Mouse (Mus musculus): Measurements from ENCODE around the gene Vstm2a.

The Vstm2a gene

GRCm38 (mm10) chr11:16257473-16257921 lies at the start of gene Vstm2a:
Vstm2a (plus strand) TSS chr11:16257724.
- peak in 1 of 2 experiments; percentile 22 for DNase-seq

DNA sequence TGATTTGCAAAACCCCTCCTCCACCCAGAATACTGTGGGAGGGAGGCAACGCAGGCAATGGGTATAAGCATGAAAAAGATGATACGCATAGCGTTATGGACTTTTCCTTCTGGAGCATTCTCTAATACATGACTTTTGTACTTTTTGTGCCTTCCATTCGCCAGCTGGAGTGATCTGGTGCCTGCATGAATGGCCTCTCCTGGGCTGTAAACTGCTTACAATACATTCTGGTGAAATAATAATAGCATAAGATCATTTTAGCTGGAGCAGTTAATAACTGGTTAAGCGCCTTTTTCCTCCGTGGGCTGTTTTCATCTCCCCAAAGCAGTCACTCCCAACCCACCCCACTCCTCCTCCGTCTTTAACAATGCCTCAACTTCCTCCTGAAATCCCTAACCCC lies 513 bp upstream of the Vstm2a start:
- no peak for DNase-seq

DNA sequence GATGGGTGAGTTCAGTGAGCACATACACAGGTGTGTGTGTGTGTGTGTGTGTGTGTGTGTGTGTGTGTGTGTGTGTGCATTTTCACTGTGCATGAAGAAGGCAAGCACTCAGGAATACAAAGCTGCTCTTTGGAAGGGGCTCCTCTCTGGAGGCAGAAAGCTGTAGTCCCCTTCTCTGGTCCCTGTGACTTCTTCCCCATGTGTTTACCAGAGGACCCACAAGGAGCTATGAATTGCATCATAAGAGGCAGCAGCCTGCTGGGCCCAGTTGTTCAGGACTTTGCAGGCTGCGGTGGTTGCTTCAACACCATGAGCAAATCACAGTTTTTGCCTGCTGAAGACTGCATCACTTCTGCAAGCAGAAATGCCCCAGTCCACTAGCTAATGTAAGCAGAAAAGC lies 776 bp downstream of the Vstm2a start:
- DNase-seq = no peak

GRCm38 (mm10) chr11:16259876-16260275 lies 2.4 kb downstream of the Vstm2a start:
- no peak for DNase-seq

- DNase-seq = peak; percentile 50 to 56
Observed at GRCm38 (mm10) chr11:16260764-16261578, 3.4 kb downstream of the Vstm2a start.

- DNase-seq = no peak
Observed at GRCm38 (mm10) chr11:16268396-16268795, 10.9 kb downstream of the Vstm2a start.

GRCm38 (mm10) chr11:16290381-16290780 lies 32.9 kb downstream of the Vstm2a start:
- DNase-seq = no peak

- no peak for DNase-seq
Observed at GRCm38 (mm10) chr11:16292960-16293359, 35.4 kb downstream of the Vstm2a start.

DNA sequence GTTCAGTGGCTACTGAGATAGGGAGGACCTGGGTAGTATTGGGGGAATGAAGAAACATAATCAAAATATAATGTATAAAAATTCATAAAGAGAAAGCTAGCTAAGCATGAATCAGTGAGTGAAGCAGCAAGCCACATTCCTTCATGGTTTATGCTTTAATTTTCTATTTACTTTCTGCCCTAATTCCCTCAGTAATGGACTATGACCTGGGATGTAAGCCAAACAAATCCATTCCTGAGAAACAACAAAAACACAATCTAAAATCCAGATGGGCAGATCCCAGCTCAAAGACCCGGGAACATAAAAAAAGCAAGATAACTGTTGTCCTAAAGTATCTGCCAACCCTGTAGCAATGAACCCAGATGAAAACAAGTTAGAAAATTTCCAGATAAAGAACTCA lies 39.0 kb downstream of the Vstm2a start:
- DNase-seq = no peak

DNA sequence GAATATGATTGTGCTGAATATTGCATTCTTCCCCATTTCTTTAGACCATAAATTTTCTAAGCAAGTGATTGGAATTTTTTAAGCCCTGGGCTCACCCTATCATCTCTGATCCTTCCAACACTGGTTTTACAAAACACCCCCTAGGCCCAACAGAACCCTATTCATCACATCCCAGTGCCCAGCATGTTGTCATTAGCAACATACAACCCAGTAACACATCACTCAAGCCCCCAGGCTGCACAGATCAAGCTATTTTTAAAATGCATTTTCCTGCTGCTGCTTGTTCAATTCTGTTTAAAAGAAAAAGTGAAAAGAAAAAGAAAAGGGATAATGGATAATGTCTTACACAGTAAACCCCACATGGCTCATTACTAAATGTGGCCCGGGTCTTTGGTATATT lies 42.0 kb downstream of the Vstm2a start:
- no peak for DNase-seq

GRCm38 (mm10) chr11:16299960-16300359 lies 42.4 kb downstream of the Vstm2a start:
- no peak for DNase-seq

DNA sequence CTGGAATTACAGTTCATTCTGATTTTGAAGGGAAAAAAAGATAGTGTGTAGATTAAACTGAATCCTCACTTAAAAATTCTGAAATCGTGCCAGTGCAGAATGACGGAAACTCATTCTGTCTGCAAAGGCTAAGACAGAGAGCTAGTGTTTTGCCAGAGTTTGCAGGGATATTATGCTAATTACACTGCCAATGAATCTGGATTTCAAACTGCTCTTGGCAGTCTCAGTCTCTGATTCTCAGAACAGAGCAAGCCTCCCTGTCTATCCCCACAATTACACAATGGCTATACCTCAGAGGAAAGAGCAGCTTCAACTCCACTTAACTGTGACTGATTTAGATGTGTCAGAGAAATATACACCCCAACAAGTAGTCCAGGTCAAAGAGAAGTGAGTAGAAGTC lies 43.2 kb downstream of the Vstm2a start:
- DNase-seq = no peak

DNA sequence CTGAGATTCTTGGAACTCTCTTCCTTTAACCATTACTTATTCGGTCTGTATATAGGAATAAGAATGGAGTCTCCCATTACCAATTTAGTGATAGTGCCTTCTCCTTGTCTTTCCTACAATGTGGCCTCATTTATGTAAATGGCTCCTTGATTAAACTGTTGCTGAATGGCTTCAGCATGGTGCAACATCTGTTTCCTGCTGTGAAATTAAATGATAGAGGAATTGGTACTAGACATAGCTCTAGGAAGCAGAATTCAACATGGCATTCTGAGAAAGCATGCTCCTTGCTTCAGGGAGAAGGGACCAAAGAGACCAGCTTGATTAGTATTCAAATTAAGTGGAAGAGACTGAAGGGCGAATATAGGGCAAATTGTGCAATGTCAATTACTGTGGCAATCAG lies 57.6 kb downstream of the Vstm2a start:
- DNase-seq = no peak

DNA sequence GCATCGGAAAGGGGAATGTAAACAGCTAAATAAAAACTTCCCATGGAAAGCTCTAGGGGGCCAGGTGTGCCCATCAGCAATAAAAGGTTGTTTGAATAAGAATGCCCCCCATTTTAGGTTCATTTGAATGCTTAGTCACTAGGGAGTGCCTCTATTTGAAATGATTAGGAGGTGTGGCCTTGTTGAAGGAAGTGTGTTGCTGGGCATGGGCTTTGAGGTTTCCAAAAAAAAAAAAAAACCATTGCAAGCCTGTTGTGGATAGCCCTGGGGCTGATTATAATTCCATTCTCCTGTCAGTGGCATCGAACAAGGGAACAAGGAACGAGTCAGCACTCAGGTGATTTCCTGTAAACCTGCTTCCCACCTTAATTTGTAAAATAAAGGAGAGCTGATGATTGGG lies 87.7 kb downstream of the Vstm2a start:
- DNase-seq = no peak

- no peak for DNase-seq
Observed at GRCm38 (mm10) chr11:16345676-16346075, 88.2 kb downstream of the Vstm2a start.

DNA sequence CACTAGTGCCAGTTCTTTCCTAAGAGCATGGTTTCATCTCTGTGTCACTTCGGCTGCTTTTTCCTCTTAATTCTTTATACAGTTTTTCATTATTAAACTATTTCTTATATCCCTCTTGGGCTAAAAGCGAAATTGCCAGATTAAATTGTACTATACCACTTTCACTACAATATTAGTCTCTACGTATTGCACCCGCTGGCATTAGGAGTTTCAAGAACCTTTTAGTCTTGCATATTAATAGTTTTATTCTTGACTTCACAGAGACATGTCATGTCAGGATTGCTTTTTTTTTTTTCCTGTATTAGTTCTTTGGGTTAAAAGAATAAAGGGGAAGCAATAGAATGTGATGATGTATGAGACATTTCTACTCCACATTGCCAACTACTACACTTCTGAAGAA lies 94.4 kb downstream of the Vstm2a start:
- DNase-seq = no peak

DNA sequence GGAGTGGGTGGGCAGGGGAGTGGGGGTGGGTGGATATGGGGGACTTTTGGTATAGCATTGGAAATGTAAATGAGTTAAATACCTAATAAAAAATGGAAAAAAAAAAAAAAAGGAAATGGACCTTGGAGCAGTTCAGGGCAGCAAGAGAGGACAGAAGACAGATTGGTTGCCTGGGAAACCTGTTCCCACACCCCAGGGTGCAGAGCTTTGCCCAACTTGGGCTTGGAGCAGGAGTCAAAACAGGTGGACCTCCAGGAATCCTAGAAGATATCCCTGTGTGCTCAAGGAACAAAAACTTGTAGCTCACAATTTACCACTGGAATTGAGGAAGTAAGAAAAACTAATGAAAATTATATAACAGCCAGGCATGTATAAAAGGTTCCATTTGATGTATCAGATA lies 96.8 kb downstream of the Vstm2a start:
- DNase-seq = no peak

DNA sequence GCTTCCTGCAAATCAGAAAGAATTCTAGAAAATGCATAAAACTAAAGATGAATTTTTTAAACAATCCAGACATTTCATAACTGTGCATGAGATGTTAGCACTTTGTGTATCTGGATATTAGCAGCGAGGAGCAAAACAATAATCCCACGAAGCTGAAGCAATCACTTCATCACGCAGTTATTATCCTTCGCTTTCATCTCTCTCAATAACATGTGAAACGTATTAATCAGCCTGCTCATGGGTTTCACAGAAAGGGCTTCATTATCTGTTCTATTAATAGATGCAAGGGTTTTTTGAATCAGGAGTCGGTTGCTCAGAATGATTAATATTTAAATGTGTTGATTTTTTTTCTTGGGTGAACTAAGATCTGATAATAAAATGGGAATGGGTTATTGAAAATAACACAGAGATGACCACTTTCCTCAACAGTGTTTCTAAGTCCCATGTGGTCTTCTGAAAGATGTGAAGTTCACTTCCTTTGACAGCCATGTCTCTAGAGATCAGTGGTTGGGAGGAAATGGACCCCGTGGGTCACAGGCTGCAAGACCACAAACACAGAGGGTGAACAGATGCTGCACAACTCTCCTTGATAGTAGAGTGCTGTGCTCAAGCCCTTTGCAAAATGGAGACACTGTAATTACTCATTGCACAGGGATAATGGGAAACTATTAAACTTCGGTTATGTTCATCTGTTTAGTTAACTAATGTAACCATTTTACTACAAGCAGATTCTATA lies 109.5 kb downstream of the Vstm2a start:
- no peak for DNase-seq

DNA sequence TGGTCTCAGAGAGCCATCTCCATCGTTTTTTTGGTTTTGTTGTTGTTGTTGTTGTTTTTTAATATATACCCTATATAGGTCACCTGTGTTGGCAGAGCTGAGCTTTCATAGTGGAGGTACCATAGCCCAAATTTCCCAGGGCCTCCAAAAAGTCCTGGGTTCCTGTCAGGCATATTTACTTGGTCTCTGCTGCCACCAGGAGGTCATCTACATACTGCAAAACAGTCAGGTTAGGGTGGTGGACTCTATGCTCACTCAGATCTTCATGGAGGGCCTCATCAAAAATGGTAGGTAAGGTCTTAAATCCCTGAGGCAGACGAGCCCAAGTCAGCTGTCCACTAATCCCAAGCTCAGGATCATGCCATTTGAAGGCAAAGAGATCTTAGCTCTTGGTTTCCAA lies 146.1 kb downstream of the Vstm2a start:
- no peak for DNase-seq

- DNase-seq = no peak
Observed at GRCm38 (mm10) chr11:16411736-16412135, 154.2 kb downstream of the Vstm2a start.

DNA sequence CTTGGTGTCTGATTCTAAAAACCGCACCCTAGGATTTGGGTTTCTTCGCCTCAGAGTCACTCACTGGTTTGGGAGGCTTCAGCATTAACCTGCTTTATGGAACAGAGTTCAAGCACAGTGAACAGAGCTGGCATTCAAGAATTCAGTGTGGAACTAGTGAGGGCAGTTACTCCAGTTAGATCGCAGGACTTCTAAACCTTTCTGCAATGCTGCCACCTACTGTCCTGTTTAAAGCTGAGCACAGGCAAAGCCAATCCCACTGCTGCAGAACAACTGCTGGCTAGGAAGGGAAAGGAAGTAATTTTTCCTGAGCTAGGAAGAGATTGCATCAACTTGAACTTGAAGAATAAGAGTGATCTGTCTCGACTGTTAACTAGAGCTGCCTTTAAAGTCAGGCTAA lies 155.1 kb downstream of the Vstm2a start:
- DNase-seq = peak in 1 of 2 experiments; percentile 27

GRCm38 (mm10) chr11:16413077-16413644 lies 155.6 kb downstream of the Vstm2a start:
- no peak for DNase-seq

GRCm38 (mm10) chr11:16439548-16440251 lies 182.2 kb downstream of the Vstm2a start:
- no peak for DNase-seq

Measured in lung, postnatal 4 days (tissue).